Mouse (Mus musculus) urinary bladder, adult 18-20 months (tissue): Measurements from ENCODE around the gene Cox10.

Experiments
- DNase-seq, 2 experiments: peaks; one replicate each; pipeline ENCODE4 v3.0.0; 2022; ENCODE audit warnings: low spot score in 2 of 2, mixed read lengths in 2 of 2

Gene Cox10

GRCm38 (mm10) chr11:63913936-63914335, 165.3 kb downstream of the Cox10 start:
- DNase-seq = no peak
